Comparison of ENCODE assay signal across 19 mouse cellular contexts in genomic region chr5:120155672-120156071, GRCm38 (mm10). TPM values are rescaled to one million over a fixed set of nuclear protein-coding genes. Genes with fewer than 3 reads are reported as not detected.
DNase-seq lines count a peak whose midpoint lies in the region; ATAC-seq and TF ChIP-seq lines count a peak whose summit lies in the region.
"Had no signal": no experiment of that assay in that cellular context is flagged by ENCODE, and none has a peak within 500 bp of the region (broad histone marks: within the 10 kb centered on the region; RNA-seq: fewer than 3 reads in every experiment).

No protein-coding gene starts in this region.

- no peak overlapping the region for H3K4me2 ChIP-seq in heart, embryonic 13.5 days
- no peak overlapping the region for H3K4me2 ChIP-seq in heart, embryonic 12.5 days
- H3K4me2 ChIP-seq in forebrain, embryonic 12.5 days = no peak overlapping the region
- H3K4me2 ChIP-seq in hindbrain, embryonic 15.5 days = no peak overlapping the region
- H3K4me2 ChIP-seq in midbrain, embryonic 16.5 days (ENCODE audit: low read length) = no peak overlapping the region
- H3K4me2 ChIP-seq: liver, embryonic 11.5 days; lung, embryonic 14.5 days had no signal

- no peak for DNase-seq in frontal cortex, postnatal 14 days (ENCODE audit: low spot score in 2 of 2)
- DNase-seq in lung, postnatal 25 days (ENCODE audit: low spot score) = no peak
- no peak for DNase-seq in left cerebral cortex, adult 2 months (ENCODE audit: extremely low spot score in 1 of 2, low spot score in 2 of 2)
- DNase-seq: cerebellum, adult 9-11 months; embryo, embryonic 11 days; heart, adult 18-20 months; heart, postnatal 10 days; right cerebral cortex, postnatal 25 days had no signal

- no peak for TF ChIP-seq CTCF in left cerebral cortex, adult 2 months (IDR thresholded peaks at IDR 0.05)

- no peaks in the 10 kb centered on the region for H3K27me3 ChIP-seq in heart, embryonic 13.5 days (replicated peaks)
- H3K27me3 ChIP-seq in heart, embryonic 12.5 days (replicated peaks) = no peaks in the 10 kb centered on the region
- H3K27me3 ChIP-seq in forebrain, embryonic 12.5 days = no peaks in the 10 kb centered on the region
- no peaks in the 10 kb centered on the region for H3K27me3 ChIP-seq in hindbrain, embryonic 15.5 days
- H3K27me3 ChIP-seq in midbrain, embryonic 16.5 days (ENCODE audit: control insufficient read depth, insufficient read depth, low read depth, low read length) = no peaks in the 10 kb centered on the region

- H3K27ac ChIP-seq in heart, embryonic 13.5 days (replicated peaks) = no peak overlapping the region
- H3K27ac ChIP-seq in heart, embryonic 12.5 days (ENCODE audit: poor library complexity, severe bottlenecking) = no peak overlapping the region
- H3K27ac ChIP-seq in forebrain, embryonic 12.5 days = peak overlapping the region; percentile 76
- H3K27ac ChIP-seq in hindbrain, embryonic 15.5 days (replicated peaks) = peak overlapping the region; percentile 75
- H3K27ac ChIP-seq in midbrain, embryonic 16.5 days (ENCODE audit: low read length) = peak overlapping the region; percentile 75
- no peak overlapping the region for H3K27ac ChIP-seq in left cerebral cortex, adult 2 months
- H3K27ac ChIP-seq: kidney, postnatal 0 days had no signal

- WGBS in heart, embryonic 13.5 days = 64% methylated on average over 10 of the region's 10 CpGs
- 71% methylated on average over 10 of the region's 10 CpGs for WGBS in heart, embryonic 12.5 days
- 47% methylated on average over 10 of the region's 10 CpGs for WGBS in forebrain, embryonic 12.5 days
- WGBS in hindbrain, embryonic 15.5 days = 37% methylated on average over 10 of the region's 10 CpGs
- 36% methylated on average over 10 of the region's 10 CpGs for WGBS in midbrain, embryonic 16.5 days

- peaks cover 23% of the 10 kb centered on the region for H3K4me1 ChIP-seq in heart, embryonic 13.5 days
- peaks cover 26% of the 10 kb centered on the region for H3K4me1 ChIP-seq in heart, embryonic 12.5 days (replicated peaks)
- H3K4me1 ChIP-seq in forebrain, embryonic 12.5 days = peaks cover 21% of the 10 kb centered on the region
- peaks cover 31% of the 10 kb centered on the region for H3K4me1 ChIP-seq in hindbrain, embryonic 15.5 days (replicated peaks)
- H3K4me1 ChIP-seq in midbrain, embryonic 16.5 days (ENCODE audit: control insufficient read depth, insufficient read depth, low read length) = peaks cover 24% of the 10 kb centered on the region

- H3K36me3 ChIP-seq in heart, embryonic 13.5 days = peaks cover 13% of the 10 kb centered on the region
- H3K36me3 ChIP-seq in heart, embryonic 12.5 days = peaks cover 13% of the 10 kb centered on the region
- H3K36me3 ChIP-seq in forebrain, embryonic 12.5 days (replicated peaks) = no peaks in the 10 kb centered on the region
- no peaks in the 10 kb centered on the region for H3K36me3 ChIP-seq in hindbrain, embryonic 15.5 days
- H3K36me3 ChIP-seq in midbrain, embryonic 16.5 days (ENCODE audit: control insufficient read depth, insufficient read depth, low read length) = no peaks in the 10 kb centered on the region

- H3K9me3 ChIP-seq in heart, embryonic 13.5 days = no peaks in the 10 kb centered on the region
- no peaks in the 10 kb centered on the region for H3K9me3 ChIP-seq in heart, embryonic 12.5 days (replicated peaks)
- no peaks in the 10 kb centered on the region for H3K9me3 ChIP-seq in forebrain, embryonic 12.5 days
- H3K9me3 ChIP-seq in hindbrain, embryonic 15.5 days = no peaks in the 10 kb centered on the region
- H3K9me3 ChIP-seq in midbrain, embryonic 16.5 days (replicated peaks; ENCODE audit: control insufficient read depth, low read length, poor library complexity, severe bottlenecking) = no peaks in the 10 kb centered on the region

- ATAC-seq in heart, embryonic 13.5 days (ENCODE audit: extremely low read depth, insufficient number of reproducible peaks, low FRiP score, low TSS enrichment) = no peak
- ATAC-seq in heart, embryonic 12.5 days (ENCODE audit: insufficient number of reproducible peaks, low FRiP score) = no peak
- ATAC-seq in forebrain, embryonic 12.5 days (ENCODE audit: low FRiP score) = peak; percentile 58
- no peak for ATAC-seq in hindbrain, embryonic 15.5 days (ENCODE audit: low FRiP score, low read depth)
- 0 out of 2 replicates have a peak, but pooled peaks have one; percentile 36 for ATAC-seq in midbrain, embryonic 16.5 days
- ATAC-seq: activated CD4-positive, CD25-positive, alpha-beta regulatory T cell, adult 4 months had no signal

- peak overlapping the region; percentile 28 for H3K9ac ChIP-seq in heart, embryonic 13.5 days
- no peak overlapping the region for H3K9ac ChIP-seq in heart, embryonic 12.5 days
- no peak overlapping the region for H3K9ac ChIP-seq in forebrain, embryonic 12.5 days
- H3K9ac ChIP-seq in hindbrain, embryonic 15.5 days = no peak overlapping the region
- peak overlapping the region; percentile 31 for H3K9ac ChIP-seq in midbrain, embryonic 16.5 days (ENCODE audit: low read depth, low read length)
- H3K9ac ChIP-seq: lung, embryonic 14.5 days had no signal

- intact Hi-C loops in left cerebral cortex, adult 2 months (cut with DNase I) = no loop called here

- no peak overlapping the region for H3K4me3 ChIP-seq in heart, embryonic 13.5 days
- no peak overlapping the region for H3K4me3 ChIP-seq in heart, embryonic 12.5 days
- no peak overlapping the region for H3K4me3 ChIP-seq in forebrain, embryonic 12.5 days (replicated peaks)
- no peak overlapping the region for H3K4me3 ChIP-seq in hindbrain, embryonic 15.5 days
- no peak overlapping the region for H3K4me3 ChIP-seq in midbrain, embryonic 16.5 days (ENCODE audit: low read depth, low read length)
- no peak overlapping the region for H3K4me3 ChIP-seq in left cerebral cortex, adult 2 months
- H3K4me3 ChIP-seq: erythroblast, embryonic 14.5 days; myocyte had no signal

RNA-seq across cellular contexts. Expression of gene Rbm19, which starts 39.4 kb away (rescaled TPM):
- polyA plus RNA-seq in heart, embryonic 13.5 days (2015; fragmentation: Nextera tagmentation; extraction: Ambion mirVana) = 14.6 and 16.8 TPM in 2 replicates
- 21.9 and 22.8 TPM in 2 replicates for polyA plus RNA-seq in heart, embryonic 12.5 days (2016; fragmentation: Nextera tagmentation; extraction: Ambion mirVana)
- 27.5 and 32.9 TPM in 2 replicates for polyA plus RNA-seq in forebrain, embryonic 12.5 days (2016; fragmentation: Nextera tagmentation; extraction: Ambion mirVana)
- polyA plus RNA-seq in hindbrain, embryonic 15.5 days (2015; fragmentation: Nextera tagmentation; extraction: Ambion mirVana) = 19.0 and 19.2 TPM in 2 replicates
- polyA plus RNA-seq in midbrain, embryonic 16.5 days (2015; fragmentation: Nextera tagmentation; extraction: Ambion mirVana) = 18.7 and 19.3 TPM in 2 replicates
- total RNA-seq in left cerebral cortex, adult 2 months (2021) = 10 to 100 TPM; 19.7 to 21.9 TPM

Comparison
In these comparisons a context has a peak if more than half of its experiments do, and no peak if none do; other contexts are left out.
1. H3K9ac ChIP-seq: peak in heart, embryonic 13.5 days (single experiment) and midbrain, embryonic 16.5 days (single experiment); none in heart, embryonic 12.5 days (single experiment), forebrain, embryonic 12.5 days (single experiment) and hindbrain, embryonic 15.5 days (single experiment).
2. ATAC-seq: peak in forebrain, embryonic 12.5 days (single experiment) and midbrain, embryonic 16.5 days (single experiment); none in heart, embryonic 13.5 days (single experiment), heart, embryonic 12.5 days (single experiment) and hindbrain, embryonic 15.5 days (single experiment).
3. H3K27ac ChIP-seq: peak in forebrain, embryonic 12.5 days (single experiment), hindbrain, embryonic 15.5 days (single experiment) and midbrain, embryonic 16.5 days (single experiment); none in heart, embryonic 13.5 days (single experiment), heart, embryonic 12.5 days (single experiment) and left cerebral cortex, adult 2 months (single experiment).